Mouse (Mus musculus): ENCODE results near the gene Tmem200c. TPM values are rescaled to one million over a fixed set of nuclear protein-coding genes. Genes with fewer than 3 reads are reported as not detected.

The Tmem200c gene
- 2.3 and 4.0 TPM in 2 replicates for polyA plus RNA-seq (2012; rRNA removed)

- DNase-seq (ENCODE audit: low read depth) = no peak
These were observed at the start of gene Tmem200c for GRCm38 (mm10) chr17:68826323-68826722. Gene Tmem200c, plus strand, starts transcription at chr17:68826623.

DNA sequence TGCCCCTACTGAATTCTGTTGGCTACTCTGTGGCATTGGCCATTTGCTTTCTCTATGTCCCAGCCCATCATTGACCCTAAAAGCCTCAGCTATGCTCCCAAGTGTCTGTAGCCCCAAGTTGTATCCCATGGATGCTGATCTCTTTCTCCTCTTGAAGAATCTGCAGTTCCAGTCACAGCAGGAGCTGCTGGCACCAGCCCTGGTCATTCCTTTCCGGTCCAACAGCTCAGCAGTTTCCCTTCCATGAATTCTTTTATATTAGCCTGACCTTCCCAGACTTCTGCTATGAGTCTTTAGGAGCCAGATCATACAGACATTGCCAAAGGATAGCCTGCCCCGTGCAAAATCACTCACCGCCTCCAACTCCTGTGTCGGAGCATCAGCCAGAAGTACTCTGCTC lies 32.7 kb upstream of the Tmem200c start:
- DNase-seq (ENCODE audit: low read depth) = no peak

DNA sequence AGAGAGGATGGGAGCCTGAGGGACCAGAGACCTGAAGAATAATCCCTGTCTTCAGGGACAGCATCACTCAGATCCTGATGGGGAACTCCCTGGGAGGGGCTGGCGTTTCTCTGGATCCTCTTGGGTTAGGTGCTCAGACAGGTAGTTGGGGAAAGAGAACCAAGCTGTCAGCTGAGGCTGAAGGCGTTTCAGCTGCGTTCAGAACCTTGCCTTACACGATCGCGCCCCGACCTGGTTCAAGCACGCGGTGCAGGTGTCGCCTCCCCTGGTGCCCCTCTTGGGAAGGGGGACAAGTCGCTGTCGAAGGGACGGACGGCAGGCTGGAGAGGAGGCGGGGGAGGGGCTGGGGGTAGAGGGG lies 10.2 kb downstream of the Tmem200c start:
- DNase-seq (ENCODE audit: low read depth) = no peak

DNA sequence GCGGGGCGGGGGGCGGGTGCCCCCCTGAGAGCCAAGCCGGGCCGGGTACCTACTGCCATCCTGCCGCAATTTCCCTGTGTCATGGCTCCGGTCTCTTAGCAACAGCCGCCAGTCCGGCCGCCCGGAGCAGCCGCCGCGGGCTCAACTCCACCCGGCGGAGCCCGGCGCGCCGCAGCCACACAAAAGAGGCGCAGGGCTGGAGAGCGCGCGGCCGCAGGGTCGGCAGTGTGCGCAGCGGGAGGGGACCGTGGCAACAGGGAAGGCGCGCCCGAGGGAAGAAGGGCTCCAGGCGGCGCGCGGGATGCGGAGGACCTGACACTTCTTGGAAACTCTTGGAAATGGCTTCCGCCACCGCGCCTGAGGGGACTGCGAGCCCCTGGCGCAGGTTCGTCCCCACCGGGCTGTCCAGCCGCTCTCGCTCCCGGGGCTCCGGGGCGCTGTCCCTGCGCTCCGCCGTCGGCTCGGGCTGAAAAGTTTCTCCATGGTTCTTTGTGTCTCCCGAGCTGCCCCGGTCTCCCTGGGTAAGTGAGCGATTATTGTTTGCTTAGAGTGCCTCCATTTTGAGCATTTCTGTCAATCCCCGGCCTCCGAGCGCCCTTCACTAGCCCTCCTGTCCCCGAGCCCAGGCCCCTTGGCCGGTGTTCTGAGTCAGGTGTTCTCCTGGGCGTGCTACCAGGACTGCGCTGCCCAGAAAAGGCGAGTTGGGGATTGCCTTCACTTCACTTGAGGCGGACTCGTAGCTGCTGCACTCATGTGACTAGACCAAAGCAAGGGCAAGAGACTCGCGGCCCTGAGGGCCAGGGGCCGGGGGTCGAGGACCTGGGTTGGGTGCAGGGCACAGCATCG lies 10.8 kb downstream of the Tmem200c start:
- no peak for DNase-seq (ENCODE audit: low read depth)

- no peak for DNase-seq (ENCODE audit: low read depth)
These were observed 11.4 kb downstream of the Tmem200c start for GRCm38 (mm10) chr17:68837859-68838194.

DNA sequence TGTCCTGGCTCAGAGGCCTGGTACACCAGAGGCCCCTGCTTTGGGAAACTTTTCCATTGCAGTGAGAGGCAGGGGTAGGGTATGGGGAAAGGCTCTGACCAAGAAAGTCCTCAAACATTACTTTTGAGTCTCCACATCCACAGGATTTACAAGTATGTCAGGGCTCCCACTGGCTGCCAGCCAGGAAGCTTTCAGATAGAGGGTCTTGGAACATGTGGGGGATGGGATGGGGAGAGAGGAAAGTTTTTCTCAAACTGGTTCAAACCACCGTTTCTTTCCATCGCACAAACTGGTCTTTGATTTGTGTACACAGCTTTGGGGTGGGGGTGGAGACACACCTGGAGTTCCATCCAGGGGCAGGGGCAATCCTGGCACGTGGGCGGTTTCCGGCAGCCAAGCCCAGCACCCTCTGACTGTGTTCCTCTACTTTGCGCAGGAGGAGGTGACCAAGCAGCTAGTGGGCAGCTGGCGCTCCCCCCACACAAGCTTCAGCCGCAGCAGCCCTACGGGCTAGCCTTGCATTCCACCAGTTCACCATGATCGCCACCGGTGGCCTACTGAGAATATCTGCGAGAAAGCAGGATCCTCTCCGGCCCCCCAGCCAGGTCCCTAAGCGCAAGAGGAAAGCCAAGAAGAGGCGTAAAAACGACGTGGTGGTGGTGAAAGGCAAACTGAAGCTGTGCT lies 13.6 kb downstream of the Tmem200c start:
- DNase-seq (ENCODE audit: low read depth) = no peak

- DNase-seq (ENCODE audit: low read depth) = no peak
These were observed 14.1 kb downstream of the Tmem200c start for GRCm38 (mm10) chr17:68840572-68840939.

- no peak for DNase-seq (ENCODE audit: low read depth)
These were observed 14.9 kb downstream of the Tmem200c start for GRCm38 (mm10) chr17:68841097-68841891.

DNA sequence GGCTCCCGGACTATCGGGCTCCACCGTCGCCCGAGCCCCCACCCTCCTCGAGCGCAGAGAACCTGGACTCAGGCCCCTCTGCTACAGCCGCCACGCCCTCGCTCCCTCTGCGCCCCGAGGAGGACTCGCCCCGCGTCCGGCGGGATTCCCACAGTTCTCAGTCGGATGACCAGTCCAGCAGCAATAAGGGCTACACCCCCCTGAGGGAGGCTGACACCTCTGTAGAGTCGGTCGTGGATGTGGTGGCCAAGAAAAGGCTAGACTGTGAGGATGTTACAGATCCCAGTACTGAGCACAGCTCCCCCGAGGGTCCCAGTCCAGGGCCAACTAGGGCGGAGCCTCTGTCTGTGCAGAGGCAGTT lies 15.4 kb downstream of the Tmem200c start:
- DNase-seq (ENCODE audit: low read depth) = no peak

DNA sequence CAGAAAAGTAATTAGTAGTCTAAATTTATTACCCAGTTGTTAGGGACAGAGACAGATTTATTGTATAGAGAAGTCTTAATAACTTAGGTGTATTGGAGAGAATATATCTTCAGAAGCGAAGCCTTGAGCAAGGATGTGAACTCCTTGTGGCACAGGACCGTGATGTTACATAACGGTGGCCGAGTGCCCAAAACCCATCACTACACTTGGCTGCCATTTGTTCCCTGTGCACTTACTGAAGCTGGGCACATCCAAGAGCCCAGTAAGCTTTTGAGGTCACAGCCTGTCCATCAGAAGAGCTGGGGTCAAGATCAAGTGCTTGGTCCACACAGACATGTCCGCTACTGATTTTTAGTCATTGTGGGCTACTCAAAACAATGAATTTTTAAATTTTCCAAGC lies 19.5 kb downstream of the Tmem200c start:
- peak; percentile 44 for DNase-seq (ENCODE audit: low read depth)

GRCm38 (mm10) chr17:68848739-68849138 lies 22.3 kb downstream of the Tmem200c start:
- no peak for DNase-seq (ENCODE audit: low read depth)

DNA sequence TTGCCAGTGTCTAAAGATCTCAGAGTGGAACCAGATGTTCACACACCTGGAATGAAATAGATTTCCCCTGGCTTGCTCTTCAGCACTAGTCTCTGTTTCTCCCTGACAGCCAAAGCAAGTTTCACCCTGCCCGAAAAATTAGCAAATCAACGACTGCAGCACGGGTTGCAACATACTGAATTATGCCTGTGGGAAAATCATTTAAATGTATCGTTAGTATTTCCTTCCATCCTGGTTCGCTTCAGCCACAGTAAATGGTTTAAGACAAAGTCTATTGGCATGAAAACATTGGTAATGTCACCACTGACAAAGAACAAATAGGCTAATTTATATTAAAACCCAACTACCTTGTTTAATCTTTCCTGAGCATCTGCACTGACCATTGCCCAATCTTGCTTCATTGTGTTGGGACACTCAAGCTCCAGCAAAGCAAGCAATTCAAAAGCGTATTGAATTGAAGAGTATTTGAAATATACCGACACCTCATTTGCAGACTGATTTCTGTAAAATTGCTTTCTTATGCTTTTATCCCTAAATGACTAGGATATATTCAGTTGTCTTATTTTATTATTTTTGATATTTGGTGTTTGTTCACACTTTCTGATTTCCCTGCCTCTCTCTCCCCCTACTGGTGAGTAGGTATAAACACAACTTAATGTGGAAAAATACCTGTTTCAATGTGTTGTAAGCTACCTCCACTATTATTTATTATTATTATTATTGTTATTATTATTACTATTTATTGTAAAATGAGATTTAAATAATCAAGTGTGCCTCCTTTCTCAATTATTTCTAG lies 25.9 kb downstream of the Tmem200c start:
- DNase-seq (ENCODE audit: low read depth) = peak; percentile 63

GRCm38 (mm10) chr17:68864175-68864574 lies 37.8 kb downstream of the Tmem200c start:
- no peak for DNase-seq (ENCODE audit: low read depth)

GRCm38 (mm10) chr17:68868439-68868838 lies 42.0 kb downstream of the Tmem200c start:
- DNase-seq (ENCODE audit: low read depth) = no peak

DNA sequence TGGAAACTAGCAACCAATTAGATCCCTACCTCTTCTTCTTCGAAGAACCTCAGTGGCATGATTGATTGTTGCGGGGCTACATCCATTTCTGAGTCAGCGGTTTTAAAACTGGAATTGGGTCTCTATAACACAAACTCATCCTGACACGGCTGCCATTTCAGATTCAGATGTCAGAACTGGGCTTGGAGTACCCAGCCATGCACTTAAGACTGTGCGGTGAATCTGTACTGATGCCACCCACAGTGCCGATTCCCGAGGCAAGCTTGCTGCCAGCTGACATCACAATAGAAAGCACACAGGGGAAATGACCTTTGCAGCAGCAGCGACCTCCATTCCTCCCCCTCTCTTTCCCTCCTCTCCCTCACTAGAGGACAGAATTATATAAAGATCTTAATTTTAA lies 47.6 kb downstream of the Tmem200c start:
- no peak for DNase-seq (ENCODE audit: low read depth)

DNA sequence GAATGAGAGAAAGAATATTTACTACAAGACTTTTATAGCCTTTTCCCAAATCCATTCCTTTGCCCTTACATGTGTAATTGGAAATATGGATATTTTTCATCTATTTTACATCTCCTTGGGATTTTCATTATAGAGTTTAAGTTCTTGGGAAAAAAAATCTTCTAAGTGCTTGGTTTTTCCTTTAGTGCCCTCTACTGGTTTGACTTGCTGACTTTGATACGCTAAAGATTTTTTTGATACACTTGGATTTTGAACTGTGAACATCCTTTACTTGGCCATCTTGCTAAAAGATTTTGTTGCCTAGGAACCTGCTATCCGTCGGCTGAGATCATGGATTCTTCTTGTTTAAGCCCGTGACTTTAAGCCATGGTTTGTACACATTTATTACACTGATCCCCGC lies 48.8 kb downstream of the Tmem200c start:
- DNase-seq (ENCODE audit: low read depth) = no peak

DNA sequence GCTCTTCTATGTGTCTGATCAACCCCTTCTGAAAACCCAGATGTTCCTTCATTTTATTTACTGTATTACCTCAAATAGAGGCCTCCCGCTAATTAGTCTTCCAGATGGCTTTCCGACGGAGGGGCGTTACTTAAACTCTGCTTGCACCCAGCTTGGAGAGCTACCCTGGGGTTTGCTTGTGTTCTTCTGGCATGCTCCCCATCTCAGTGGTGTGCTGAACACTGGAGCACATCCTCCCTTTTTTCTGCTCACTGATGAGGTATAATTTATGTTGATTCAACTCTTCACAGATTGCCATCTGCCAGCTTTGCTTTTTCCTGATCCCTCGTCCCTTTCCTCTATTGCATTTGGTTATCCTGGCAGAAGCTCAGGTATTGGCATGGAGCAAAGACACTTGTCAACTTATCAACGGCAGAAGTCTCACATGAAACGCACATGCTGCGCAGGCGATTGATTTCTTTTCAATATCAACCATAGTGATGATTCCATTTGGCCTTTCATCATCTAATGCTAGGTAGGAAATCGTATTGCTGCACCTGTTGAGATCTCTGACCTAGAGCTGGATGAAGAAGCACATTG lies 49.6 kb downstream of the Tmem200c start:
- no peak for DNase-seq (ENCODE audit: low read depth)

GRCm38 (mm10) chr17:68881725-68882524 lies 55.5 kb downstream of the Tmem200c start:
- DNase-seq (ENCODE audit: low read depth) = no peak

GRCm38 (mm10) chr17:68883474-68884083 lies 57.2 kb downstream of the Tmem200c start:
- no peak for DNase-seq (ENCODE audit: low read depth)

DNA sequence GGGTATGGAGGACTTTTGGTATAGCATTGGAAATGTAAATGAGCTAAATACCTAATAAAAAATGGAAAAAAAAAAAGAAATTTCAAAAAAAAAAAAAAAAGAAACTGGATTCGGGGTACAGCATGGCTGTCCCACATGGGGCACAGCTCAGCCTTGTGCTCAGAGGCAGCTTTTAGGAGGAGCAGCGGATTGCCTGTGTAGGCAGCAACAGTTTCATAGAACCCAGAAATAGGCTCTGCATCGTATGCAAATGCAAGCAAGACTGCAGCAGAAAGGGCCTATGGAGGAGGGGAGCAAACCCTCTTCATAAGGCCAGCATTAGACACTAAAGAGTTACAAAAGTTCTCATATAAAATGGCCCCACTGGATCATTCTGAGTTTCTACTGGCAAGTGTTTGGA lies 64.2 kb downstream of the Tmem200c start:
- no peak for DNase-seq (ENCODE audit: low read depth)
